Mouse (Mus musculus) ES-CJ7 (cell line): ENCODE data around the gene Dcst2.
A peak's percentile ranks its signal among the peaks of the same experiment; 100 is the strongest.

Experiments used
- DNase-seq: peaks from one replicate; pipeline ENCODE4 v3.0.0; 2011; ENCODE audit warnings: low read depth, low spot score

The Dcst2 gene

DNA sequence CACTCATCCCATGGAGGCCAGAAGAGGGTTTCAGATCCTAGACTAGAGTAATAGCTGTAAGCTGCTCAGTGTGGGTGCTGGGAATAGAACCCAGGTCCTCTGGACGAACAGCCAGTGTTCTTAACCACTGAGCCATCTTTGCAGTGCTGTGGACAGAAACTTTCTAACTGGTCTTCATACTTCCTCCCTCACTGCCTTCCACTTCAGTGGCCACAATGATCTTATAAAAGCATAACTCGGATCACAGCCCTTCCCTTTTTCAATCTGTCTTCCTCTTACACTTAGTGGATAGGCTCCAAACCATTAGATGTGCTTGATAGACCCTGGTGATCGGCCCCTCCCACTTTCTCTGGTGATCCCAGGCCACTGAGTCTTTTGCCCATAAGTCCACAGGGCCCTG is 1.5 kb upstream of the Dcst2 start:
- DNase-seq: no peak

DNA sequence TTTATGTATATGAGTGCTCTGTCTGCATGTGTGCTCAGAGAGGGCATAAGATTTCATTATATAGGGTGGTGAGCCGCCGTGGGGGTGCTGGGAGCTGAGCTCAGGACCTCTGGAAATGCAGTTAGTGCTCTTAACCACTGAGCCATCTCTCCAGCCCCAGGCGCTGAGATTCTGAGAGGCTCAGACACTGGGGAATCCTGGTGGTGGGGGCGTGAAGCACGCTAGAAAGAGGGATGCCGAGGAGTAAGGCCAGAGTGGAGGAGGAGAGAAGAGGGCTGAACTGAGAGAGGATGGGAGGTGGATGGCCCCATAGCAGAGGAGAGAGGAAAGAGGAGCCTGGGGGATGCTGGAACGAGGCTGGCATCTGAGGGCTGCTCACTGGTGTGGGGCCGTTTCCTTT is 2.9 kb downstream of the Dcst2 start:
- no peak for DNase-seq

DNA sequence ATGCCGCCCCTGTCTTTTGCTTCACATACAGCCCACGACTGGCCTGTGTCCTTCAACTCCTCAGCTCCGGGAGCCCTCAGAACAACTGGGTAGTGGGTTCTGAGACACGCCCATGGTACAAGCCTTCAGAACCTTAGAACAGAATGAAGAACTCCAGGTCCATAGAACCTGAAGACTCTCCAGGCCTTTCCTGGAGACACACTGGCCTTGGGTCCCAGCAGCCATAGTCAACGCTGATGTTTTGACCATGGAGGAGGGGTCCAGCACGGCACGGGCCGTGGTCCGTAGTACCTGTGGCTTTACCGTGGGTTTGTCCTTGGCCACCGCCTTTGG is 3.3 kb downstream of the Dcst2 start, which contains the start of gene Dcst1:
Gene Dcst1, minus strand, starts transcription at position 101 of the 333 bp plus-strand sequence.
- DNase-seq: no peak

DNA sequence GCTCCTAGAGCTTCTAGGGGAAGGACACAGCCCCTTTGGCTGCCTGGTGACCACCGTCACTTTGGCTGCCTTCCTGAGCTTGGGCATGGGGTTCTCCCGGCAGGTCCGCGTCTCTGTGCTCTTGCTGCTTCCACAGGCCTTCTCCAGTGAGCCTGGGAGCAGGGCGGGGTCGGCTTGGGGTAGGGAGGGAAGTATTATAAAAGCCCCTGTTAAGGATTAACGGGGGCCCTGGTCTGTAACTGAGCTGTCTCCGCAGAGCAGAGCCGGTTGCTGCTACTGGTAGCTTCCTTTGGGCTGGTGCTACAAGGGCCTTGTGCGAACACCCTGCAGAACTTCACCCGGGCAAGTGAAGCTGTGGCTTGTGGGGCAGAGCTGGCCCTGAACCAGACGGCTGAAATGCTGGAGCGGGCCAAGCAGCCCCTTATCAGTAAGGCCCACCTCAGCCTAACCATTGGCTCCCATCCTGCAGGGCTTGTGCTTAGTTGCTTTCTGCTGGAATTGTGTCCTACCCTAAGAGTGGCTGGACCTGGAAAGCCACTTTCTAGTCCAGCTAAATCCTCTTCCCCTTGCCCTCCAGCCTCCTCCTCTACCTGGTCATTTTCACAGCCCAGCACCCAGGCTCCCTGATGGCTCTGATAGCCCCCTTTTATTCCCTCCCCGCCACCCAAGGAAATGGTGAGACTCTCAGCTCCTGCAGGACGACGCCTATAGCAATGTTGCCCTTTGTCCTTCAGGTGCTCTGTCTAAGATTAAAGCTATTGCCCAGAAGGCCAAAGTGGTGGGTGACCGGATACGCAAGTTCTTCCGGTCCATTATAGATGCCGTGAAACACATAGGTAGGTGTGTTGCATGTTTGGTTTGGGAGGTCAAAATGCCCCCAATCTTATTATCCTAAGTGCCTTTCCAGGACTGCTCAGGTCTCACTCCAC is 4.0 kb downstream of the Dcst2 start:
- DNase-seq: no peak

DNA sequence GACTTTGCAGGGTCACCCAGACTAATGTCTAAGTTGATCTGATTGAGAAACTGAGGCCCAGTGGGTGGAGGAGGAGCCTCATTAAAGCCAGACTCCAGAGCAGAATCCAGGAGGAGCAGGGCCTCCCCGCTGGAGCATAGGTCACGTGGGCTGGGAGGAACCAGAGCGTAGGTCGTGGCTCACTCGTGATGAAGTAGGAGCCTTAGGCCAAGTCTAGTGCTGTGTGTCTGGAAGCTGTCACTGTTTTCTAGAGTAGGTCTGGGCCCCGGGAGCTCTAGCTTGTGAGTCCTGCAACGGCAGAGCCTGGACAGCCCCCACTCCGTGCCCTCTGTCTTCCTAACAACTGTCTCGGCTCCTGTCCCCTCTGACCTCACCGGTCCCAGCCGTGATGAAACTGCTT is 5.6 kb downstream of the Dcst2 start:
- DNase-seq: no peak

DNA sequence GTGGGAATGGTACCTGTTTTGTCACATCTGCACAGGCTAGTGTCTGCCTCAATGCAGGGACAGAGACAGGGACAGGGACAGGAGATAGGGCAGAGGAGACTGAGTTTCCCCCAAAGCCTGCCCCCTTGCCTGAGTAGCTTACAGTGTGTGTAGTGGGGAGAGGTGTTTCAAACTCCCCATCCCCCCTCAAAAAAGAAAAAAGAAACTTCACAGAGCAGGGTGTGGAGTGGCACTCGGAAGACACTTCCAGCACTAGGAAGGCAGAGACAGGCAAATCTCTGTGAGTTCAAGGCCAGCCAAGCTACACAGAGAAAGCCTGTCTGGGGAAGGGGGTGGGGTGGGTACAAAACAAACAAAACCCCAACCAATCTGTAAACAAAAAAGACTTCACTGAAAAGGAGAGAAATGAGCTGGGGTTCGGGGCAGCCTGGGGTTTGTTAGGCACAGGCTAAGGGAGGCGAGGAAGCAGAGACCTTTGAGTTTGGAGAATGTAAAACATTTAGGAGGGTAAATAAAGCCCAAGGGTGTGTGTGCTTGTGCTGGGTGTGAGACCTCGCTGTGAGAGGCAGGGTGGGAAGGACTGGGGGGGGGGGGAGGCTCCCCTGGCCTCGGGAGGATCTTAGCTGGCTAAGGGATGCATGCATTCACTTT is 11.9 kb downstream of the Dcst2 start:
- peak; percentile 73 for DNase-seq

DNA sequence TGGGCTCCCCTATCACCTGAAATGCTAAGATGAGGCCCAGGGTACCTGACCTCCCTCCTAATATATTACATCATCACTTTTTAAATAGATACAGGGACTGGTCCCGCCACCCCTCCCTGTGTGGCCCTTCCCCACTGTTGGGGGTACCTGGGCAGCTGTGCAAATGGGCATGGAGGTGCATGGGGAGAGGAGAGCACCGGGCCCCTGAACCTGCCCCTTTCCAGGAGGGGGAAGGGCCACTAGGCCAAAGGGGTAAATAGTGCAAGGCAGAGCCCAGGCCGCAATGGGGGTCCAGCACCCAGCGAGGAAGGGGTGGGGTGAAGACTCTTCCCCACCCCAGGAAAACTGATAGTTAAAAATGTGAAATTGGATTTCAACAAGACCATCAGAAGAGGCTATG is 16.1 kb downstream of the Dcst2 start:
- DNase-seq: no peak

DNA sequence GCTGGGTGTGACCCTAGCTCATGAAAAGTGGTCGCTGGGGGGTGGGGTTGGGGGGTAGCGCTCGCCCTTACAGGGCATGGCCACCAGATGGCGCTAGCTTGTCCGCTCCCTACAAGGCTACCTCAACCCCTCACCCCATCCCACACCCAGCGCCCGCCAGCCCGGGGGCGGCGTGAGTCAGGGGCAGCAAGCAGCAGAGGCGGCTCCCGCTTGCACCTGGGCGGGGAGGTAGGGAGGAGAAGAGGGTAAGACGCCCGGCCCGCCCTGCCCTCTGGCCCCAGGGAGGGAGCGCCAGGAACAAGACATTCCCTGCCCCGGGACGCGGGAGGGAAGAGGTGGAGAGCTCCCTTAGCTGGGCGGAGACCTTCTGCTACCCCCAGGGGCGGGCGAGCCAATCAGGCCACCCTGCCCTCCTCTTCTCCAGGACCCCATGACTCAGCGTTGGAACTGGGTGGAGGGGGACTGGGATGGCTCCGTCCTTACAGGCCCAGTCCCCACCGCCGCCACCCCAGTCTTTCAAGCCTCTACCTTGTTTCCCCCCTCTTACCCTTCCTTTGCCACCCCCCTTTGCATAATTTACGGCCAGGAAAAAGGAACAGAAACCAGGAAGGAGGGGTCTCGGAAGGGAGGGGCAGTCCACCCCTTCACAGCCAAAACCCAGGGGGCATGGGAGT is 16.8 kb downstream of the Dcst2 start:
- DNase-seq: peak; percentile 96

DNA sequence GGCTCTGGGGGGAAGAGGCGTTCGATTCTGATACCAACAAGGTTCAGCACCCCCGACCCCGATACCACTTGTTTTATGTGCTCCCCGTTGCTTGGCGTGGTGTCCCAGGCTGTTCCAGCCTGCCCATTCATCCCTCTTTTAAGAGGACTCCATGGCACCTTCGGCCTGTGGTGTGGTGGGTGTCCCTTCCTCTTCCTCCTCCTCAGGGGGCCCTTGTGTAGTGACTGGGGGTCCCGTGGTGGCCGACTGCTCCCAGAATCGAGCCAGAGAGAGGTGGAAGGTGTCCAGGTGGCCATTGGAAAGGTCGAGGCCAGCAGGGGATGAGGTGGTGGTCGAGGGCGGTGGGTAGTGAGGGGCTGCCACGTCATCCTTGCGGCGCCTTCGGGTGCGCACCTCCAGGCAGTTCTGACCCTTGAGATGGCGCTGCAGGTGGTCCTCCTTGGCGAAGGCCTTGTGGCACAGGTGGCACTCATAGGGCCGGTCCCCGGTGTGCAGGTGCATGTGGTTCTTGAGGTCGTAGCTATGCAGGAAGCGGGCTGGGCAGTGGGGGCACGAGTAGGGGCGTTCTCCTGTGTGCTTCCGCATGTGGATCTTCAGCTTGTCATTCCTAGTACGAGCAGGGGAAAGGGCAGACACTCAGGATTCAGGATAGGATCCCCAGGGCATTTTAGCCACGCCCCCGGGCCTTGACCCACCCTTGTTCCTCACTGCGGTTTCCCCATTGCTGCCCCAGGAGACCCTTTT is 17.8 kb downstream of the Dcst2 start:
- peak; percentile 61 for DNase-seq

DNA sequence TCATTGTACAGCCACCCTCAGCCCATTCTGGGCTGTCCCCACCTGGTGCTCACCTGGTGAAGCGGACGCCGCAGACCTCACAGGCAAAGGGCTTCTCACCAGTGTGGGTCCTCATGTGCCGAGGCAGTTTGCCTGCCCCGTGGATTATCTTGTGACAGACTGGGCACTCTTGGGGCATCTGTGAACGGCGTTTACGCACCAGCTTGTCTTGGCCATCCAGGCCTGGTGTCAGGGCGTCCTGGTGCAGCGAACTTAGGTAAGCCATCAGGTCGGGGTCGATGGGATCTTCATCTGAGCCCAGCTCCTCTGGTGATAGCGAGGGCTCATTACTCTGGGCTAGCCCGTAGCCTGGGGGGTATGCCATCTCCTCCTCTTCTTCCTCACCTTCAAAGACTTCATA is 18.5 kb downstream of the Dcst2 start:
- DNase-seq: no peak

DNA sequence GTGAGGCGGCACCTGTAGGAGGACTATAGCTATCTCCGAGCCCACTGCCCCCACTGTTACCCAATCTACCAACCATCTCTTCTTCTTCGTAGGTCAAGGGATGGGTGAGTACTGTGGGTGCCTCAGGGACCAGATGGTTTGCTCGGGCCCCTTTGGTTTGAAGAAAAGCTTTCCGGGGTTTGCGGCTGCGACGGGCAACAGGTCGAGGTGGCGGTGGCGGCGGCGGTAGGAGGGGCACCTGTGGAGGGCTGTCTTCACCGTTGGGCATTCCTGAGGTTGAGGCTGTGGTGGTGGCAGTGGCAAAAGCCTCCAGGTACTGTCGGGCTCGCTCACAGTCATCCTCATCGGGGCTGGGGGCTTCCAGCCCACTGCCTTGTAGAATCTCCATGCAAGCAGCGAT is 18.9 kb downstream of the Dcst2 start:
- DNase-seq: no peak

DNA sequence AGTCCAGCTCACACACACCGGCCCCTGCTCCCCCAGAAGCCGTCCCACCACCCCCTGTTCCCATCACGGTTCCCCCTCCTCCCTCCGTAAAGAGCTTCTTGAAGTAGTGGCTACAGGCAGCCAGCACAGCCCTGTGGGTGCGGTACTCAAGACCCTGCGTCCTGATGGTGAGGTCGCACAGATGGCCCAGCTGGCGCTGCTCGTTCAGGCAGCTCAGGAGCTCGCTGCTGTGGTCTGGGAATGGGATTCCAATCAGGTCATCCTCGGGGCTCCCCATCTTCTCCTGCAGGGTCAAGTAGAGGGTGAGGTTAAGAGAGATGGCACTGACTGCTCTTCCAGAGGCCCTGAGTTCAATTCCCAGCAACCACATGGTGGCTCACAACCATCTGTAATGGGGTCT is 19.5 kb downstream of the Dcst2 start:
- no peak for DNase-seq

DNA sequence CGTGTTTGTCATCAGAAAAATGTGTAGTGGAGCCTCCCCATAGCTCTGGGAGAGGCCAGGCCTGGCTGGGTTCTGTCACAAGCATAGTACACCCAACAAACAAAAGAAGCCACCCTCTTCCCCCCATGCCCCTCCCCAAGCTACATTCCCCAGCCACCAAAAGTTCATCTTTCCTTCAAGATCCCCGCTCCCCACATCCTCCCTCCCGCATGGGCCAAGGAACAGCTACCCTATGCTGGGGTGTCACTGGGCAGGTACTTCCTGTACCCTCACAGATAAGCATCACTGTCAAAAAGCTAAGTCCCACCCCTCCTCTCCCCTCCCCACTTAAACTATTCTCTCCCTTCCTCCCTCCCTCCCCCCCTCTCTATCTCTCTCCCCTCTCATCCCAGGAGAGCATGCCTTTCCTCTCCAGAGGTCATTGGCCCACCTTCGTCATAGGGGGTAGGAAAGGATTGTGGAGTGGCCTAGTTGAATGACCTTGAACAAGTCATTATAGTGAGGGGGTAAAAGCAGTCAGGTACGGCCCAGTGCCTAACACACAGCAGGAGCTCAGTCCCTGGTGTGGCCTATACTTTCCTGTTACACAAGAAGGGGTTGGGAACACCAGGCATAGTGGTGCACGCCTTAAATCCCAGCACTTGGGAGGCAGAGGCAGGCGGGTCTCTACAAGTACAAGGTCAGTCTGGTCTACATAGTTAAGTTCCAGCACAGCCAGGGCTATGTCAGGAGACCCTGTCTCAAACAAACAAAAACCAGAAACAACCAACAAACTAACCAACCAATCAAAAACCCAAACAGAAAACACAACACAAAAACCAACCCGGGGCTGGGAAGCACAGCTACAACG is 20.5 kb downstream of the Dcst2 start:
- peak; percentile 97 for DNase-seq

DNA sequence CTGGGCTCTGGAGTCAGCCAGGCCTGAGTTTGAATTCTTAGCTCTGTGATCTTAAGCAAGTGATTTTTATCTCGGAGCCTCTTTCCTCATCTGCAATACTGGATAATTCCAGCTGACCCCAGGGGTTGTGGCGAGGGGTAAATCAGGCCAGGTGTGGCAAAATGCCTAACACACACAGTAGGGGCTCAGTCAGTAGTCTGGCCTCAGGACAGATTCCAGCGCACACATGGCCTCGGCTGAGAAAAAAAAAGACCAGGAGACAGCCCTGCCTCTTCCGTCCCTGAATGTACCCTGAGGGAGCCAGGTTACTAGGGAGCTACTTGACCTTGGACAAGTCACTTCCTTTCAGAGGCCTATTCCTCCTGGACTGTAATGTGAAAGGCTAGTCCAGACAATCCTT is 21.2 kb downstream of the Dcst2 start:
- peak; percentile 89 for DNase-seq

DNA sequence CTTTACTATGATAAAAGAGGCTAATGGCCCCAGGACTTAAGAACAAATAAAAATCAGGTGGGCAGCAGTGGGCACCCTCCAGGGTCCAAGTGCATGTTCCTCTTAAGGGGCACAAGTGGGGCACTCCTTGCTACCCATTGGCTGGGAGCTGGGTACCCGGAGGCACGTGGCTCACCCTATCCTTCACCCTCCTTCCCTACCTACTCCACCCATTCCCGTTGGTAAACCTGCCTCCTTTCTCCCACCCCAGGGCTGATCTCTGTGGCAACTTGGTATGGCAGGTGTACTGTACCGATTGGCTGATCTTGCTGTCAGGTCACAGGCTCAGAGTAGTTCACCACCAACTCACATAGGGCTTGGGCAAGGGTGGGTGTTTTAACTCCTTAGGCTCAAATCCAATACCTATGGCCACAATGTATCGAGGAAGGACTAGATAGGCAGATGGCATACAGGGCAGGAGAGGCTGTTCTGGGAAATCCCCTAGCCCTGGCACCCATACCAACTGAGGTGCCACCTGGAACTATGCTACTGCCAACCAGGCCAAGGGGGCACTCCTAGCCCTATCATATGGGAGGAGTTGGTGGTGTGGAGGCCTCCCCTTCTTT is 22.0 kb downstream of the Dcst2 start:
- DNase-seq: no peak

DNA sequence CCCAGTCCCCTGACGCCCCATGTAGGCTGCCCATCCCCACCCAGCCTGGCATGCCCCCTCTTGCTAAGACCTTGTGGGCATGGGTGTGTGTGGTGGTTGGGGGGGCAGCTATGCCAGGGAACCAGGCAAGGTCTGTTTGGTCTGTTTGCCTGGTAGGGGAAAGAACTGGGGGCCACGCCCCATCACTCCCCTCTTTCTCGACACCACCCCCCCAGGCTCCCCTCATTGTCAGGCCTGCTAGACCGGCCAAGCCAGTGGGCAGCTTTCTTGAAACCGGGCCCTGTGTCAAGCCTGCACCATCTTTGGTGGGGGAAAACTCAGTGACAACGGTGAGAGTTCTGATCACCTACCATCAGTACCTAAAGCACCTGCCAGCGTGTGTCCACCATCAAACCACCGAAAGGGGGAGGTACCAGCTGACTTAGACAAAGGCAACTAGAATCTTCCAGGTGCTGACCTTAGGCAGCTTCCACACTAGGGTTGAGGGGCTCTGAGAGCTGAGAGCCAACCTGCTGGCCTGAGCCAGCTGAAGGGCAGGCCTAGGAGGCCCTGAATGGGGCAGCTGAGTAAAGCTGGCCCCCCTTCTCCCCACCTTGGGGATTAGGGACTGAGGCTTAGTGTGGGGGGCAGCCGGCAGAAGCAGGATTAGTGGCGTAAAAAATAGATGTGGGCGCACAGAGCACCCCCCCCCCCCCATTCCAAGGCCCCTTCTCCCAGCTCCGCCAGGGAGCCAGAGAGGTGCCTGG is 22.7 kb downstream of the Dcst2 start:
- no peak for DNase-seq

DNA sequence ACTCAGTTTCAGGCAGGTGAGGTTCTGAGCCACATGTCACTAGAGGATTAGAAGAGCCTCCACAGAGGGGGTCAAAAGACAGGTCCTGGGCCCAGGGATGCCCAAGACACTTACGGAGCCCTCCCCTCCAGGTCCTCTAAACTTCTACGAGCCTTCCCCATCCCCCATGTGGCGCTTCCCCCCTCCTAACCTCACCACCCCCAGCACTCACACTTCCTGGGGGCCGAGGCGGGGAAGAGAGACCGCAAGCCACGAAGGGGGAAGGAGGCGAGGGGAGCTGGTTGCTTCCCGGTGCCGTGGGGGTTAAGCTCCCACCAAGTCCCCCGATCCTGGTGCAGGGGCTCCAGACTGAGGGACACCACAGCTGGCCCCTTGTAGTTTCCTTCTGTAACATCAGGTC is 23.7 kb downstream of the Dcst2 start:
- no peak for DNase-seq

DNA sequence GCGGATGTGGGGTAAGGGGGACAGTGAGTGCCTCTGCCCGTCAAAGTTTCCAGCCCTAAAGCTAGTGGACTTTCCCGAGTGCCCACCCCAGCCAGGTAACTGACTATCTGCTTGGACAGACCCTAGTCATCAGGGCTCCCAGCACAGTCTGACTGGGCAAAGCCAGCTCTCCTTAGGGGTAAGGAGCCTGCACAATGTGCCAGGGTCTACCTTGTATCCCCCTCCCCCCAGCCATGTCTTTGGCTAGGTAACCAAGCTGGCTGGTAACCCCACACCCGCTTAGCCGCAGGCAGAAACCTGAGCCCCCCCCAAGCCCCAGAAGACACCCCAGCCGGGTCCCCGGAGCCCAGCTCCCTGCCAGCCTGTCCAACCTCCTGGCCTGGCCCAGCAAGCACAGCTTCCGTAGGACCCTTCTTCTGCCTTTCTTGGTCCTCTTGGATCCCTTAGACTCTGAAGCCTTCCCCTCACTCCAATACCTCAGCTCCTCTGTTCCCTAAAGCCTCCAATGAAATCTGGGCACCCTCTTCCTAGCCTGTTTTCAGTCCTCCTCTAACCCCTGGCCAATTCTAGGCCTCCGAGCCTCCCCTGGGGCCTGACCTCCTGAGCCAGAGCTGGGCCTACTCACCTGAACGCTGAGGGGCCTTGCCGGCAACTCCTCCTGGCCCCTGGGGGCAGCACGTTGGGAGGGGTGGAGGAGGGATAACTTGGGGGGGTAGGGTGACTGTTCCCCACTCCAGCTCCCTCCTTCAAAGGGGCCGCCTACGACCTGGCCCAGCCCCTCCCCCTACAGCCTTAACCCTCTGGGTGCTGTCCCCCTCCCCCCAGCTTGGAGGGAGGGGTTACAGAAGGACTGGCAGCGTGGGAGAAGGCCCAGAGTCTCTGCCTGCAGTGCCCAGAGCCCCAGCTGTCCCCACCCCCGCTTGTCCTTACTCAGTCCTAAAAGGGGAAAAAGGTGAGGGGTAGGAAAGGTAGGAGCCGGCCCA is 25.0 kb downstream of the Dcst2 start:
- DNase-seq: no peak

DNA sequence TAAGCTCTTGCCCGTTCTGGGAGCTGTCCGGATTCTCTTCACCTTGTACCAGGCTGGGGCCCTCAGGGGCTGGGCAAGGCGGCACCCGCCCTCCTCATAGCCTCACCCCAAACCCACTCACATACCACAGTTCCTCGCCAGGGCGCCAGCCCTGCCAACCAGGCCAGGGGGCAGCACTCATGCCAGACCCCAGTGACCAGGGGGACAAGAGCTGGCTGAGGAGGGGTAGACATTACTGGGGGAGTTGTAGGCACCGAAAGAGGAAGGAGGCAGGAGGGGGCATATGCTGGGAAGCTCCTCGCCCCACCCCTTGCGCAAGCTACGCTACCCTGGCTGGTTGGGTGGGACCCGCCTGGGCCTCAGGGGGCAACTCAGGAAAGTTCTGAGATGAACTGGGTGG is 25.9 kb downstream of the Dcst2 start:
- no peak for DNase-seq
